Mouse (Mus musculus) spleen, postnatal 10 days (tissue): Measurements from ENCODE around the gene Olfr1393.
"Not testable (repeated sequence)": the region's sequence is repeated elsewhere in the genome, so short reads cannot be mapped to it uniquely, and the experiment has no call there.

Source experiments
- DNase-seq, 2 experiments: peaks; one replicate each; pipeline ENCODE4 v3.0.0; 2021 to 2022; ENCODE audit warnings: low spot score in 2 of 2

Olfr1393 gene

DNA sequence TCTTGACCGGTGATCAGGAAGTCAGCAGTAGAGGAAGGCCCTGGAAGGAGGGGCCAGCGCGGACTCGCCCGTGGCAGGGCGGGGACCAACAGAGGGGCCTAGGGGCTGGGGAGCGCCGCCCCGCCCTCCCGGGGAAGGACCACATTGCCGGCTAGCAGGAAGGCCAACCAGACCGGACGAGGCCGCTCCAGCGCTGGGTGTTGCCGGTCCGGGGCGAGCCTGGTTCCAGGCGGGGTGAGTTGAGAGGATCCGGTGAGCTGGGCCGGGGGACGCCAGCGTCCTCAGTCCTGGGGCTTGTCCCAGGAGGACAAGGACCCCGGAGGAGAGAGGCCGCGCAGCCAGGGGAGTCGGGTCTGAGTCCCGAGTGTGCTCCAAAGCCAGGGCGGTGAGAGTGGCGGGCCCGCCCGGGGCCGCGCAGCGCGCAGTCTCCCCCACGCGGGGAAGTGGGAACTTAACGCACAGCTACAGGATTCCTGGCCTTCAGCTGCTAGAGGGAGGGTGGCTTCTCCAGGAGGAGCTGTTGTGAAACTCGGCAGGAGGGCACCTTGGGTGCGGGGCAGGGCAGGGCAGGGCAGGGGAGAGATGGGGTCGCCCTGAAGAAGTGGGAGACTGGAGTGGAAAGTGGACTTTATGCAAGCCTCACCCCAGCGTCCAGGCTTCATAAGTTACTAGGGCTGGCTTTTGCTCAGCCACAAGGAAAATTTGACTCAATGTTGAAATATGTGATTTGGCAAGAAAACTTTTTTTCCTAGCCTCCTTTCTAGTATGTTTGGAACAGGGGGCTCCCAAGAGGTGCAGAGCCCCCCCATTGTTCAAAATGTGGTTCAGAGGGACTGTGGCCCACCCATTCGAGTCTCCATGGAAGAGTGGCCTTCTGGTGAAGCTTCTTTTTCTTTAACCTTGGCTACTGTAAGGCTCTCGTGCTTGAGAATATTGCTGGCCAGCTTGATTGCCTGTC, 27.4 kb upstream of the Olfr1393 start:
- DNase-seq: peak; percentile 89 to 90

DNA sequence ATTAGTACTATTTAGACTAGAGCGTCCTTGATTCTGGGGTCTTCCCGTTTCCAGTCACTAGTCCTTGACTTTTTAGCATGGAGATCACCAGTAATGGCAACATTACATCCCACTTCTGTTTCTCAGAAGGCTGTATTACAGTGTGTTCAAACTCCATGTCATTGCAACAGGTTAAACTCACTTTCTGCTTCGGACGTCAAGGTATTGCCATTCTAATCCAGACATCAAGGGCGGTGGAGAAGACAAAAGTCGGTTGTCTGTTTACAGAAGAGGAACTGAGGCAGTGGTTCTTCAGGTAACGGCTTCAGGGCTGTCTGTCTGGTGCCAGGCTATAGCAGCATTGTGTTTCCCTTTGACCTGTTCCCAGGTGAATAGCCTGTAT, 26.7 kb upstream of the Olfr1393 start:
- DNase-seq: no peak

DNA sequence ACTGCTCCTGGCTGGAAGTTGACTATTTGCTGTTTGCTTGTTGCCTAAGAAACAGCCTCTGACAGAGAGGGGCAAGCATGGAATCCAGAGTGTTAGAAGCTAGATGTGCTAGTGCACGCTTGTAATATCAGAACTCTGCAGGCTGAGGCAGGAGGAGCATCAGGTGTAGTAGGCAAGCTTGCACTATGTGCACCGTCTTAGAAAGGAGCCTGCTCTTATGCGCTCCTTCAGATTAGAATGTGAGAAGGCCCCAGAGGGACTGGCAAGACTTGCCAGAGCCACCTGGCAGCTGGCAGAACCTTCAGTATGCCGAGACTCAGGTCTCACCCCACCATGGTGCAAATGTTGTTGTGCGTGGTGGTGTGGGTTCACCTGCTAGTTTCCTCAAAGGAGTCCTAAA, 26.1 kb upstream of the Olfr1393 start:
- peak in 1 of 2 experiments; percentile 42 for DNase-seq

DNA sequence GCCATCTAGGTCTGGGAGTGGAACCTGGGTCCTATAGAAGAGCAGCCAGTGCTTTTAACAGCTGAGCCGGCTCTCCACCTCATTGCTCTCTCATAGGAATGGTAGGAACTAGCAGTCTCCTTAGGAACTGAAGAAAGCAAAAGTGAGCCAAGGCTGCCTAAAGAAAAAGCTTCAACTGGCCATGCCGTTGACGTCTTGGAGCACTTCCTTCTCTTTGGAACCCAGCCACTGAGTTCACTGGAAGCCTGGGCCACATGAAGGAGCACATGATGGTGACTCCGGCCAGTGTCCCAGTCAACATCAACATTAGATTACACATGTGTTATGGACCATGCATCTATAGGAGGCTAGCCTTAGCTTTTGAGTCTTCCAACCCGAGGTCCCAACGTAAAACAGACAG, 25.1 kb upstream of the Olfr1393 start:
- no peak for DNase-seq

DNA sequence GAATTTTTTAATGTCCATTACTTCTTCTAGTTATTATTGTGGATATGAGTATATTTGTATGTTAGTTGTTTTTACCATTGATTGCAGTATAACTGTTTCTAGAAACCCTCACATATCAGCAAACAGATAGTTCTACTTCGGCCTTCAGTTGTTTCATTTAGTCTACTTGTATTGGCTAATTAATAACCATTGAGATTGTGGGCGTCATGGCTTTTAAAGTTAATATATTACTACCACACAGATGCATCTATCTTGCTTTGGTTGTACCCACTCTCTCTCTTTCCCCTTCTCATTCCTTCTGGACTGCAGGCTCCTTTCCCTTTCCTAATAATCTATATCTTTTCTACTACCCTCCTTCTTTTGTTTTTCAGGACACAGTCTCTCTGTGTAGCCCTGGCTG, 18.8 kb upstream of the Olfr1393 start:
- DNase-seq: no peak

DNA sequence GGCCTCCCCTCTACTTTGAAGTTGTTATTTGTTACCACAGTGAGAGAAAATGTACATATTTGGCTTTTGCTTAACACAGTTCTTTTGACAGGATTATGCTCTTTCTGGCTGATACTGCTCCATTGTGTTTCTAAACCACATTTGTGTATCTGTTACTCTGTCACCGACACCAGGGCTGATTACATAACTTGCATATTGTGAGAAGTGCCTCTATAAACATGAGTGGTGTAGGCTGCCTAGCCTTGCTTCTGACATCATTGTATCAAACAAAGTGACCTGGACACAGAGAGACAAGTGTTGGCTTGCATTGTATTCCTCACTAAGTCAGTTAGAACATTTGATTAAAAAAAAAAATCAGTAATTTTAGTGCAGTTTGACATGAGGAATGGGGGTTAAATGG, 18.3 kb upstream of the Olfr1393 start:
- no peak for DNase-seq

DNA sequence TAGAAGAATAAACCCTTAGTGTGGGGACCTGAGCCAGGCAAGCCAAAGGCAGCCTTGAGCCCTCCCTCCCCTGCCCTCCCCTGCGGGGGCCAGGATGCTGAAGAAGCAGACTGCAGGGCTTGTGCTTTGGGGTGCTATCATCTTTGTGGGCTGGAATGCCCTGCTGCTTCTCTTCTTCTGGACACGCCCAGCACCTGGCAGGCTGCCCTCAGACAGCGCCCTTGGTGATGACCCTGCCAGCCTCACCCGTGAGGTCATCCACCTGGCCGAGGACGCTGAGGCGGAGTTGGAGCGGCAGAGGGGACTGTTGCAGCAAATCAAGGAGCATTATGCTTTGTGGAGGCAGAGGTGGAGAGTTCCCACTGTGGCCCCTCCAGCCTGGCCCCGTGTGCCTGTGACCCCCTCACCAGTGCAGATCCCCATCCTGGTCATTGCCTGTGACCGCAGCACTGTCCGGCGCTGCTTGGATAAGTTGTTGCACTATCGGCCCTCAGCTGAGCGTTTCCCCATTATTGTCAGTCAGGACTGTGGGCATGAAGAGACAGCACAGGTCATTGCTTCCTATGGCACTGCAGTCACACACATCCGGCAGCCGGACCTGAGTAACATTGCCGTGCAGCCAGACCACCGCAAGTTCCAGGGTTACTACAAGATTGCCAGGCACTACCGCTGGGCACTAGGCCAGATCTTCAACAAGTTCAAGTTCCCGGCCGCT, 17.3 kb upstream of the Olfr1393 start:
- no peak for DNase-seq

DNA sequence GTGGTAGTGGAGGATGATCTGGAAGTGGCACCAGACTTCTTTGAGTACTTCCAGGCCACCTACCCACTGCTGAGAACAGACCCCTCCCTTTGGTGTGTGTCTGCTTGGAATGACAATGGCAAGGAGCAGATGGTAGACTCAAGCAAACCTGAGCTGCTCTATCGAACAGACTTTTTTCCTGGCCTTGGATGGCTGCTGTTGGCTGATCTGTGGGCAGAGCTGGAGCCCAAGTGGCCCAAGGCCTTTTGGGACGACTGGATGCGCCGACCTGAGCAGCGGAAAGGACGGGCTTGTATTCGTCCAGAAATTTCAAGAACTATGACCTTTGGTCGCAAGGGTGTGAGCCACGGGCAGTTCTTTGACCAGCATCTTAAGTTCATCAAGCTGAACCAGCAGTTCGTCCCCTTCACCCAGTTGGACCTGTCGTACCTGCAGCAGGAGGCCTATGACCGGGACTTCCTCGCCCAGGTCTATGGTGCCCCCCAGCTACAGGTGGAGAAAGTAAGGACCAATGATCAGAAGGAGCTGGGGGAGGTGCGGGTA, 16.7 kb upstream of the Olfr1393 start:
- no peak for DNase-seq

DNA sequence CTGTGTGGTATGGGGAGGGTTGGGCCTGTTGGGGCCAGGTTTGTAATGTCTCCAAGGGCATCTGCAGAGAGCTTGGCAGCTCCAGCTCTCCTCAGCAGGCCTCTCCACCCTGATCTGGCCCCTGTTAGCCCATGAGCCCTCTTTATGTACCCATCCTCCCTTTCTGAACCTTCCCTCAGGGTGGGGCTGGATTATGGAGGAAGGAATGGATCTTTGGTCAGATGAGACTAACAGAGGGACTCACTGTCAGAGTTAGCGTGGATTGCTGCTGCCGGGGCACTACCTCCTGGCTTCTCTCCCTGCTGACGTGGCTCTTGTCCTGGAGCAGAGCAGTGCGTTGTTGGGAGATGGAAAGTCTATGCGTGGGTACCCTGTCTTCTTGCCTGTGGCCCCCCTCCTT, 15.8 kb upstream of the Olfr1393 start:
- DNase-seq: no peak

DNA sequence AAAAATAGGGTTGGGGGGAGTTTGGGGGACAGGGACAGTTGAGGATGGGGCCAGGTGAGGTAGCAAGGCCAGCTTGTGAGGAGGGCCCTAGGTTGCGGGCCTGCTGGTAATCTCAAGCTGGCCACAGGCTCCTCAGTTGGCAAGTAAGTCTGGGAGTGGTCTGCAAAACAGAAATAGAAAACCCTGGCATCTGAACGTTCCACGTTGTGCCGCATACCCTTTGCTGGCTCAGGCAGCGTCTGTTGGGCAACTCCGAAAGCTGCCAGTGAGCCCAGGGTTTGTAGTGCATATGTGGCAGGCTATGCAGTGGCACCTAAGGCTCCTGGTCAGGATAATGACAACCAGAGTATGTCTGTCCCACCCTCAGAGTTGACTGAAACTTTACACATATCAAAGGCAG, 15.0 kb upstream of the Olfr1393 start:
- DNase-seq: no peak

DNA sequence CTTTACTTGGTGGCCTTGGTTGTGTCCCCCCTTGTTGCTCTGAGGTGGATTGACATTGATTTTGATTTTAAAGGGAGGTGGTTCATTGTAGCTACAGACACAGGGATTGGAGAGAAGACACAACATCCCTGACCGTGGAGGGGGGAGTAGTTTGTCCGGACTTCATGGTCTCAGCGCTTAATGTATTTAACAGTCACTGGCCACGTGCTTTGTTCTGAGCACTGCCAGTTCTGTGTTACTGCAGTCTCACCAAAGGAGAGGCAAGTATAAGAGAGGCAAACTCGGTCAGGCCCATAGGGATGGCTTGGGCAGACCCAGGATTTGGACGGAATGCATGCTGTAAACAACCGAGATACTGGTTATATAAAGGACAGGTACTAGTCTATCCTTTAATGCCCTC, 14.0 kb upstream of the Olfr1393 start:
- no peak for DNase-seq

DNA sequence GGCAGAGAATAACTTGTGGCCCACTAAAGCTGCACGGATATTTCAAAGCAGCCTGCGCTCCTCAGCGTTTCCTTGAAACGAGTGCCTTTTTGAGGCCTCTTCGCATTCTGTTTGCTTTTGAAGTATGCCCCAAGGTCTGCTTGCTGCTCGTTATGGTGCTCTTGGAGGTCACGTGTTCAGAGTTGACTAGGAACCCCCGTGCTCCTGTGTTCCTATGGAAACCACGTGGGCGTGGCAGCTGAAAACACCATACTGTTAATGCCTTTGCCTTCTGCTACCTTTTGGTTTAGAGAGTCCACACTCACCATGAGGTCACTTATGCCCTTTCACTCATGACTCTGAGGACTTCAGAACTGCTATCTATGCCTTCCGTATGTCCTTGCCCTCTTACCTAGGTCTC, 13.5 kb upstream of the Olfr1393 start:
- no peak for DNase-seq

DNA sequence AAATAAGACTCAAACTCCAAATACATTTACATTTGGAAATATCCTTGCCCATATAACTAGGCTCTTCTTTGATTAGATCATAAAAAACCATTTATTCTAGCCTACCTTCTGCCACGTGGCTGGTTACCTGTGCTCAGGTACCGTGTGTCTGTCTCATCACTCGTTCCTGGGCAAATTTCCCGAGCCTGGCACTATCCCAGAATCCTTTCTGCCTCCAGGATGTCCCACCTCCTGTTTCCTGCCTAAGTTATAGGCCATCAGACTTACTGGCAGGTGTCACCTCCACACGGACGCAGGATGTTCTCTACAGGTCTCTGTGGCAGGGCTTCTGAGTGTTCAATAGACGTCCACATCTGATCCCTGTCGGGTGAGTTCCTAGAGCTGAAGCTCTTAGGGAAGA, 13.0 kb upstream of the Olfr1393 start:
- no peak for DNase-seq

DNA sequence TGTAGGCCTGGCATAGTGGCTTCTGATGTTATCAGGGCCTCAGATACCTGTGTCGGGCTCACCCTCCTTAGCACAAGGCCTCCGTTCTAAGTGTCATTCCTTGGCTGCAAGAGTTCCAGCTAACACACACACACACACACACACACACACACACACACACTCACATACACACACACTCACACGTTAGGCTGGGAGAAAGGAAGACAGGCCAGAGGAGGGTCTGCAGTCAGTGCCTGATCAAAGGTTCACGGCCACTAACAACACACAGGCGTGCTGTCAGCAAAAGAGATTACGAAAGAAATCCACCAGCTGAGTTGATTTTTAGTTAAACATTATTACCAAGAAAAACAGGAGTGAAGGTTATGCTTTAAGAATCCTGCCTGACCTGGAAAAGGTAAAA, 11.4 kb upstream of the Olfr1393 start:
- no peak for DNase-seq

DNA sequence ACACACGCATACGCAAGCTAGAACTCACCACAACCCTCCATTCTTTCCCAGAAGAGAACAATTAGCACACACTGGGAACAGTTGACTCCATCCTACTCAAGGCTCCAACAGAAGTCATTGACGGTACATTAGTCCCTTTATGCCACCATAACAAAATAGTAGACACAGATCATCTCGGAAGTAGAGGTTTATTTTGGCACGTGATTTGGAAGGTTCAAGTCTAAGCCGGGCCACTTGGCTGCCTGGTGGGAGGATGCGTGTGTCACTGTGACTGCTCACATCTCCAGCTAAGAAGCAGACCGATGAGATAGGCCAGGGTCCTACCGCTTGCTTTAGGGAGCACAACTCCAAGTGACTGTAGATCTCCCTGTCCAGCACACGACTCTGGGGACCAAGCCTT, 10.8 kb upstream of the Olfr1393 start:
- DNase-seq: no peak

DNA sequence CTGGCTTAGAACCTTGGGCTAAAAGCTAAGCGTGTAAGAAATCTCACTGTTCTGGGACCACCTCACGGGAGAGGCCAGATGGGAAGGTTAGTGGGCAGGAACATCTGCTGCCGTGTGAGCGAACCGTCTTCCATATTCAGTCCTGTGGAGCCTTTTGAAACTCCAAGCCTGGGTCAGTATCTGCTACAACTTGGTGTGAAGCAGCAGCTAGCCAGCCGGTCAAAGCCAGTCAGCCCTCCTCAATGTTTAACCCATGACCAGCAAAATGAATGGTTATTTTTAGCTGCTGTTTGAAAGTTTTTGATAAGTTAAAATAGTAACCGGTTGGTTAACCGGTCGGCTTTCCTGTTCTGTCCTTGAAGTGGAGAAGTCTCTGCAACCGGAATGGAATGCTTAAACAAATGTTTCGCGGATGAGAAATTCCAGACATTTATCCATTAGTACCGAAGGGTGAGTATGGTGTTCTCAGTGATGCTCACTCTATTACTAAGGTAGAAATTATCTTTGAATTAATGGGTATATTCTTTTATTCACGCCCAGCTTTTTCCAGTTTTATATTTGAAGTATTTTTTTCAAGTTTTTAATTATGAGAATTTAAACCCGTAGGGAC, 10.0 kb upstream of the Olfr1393 start:
- no peak for DNase-seq

DNA sequence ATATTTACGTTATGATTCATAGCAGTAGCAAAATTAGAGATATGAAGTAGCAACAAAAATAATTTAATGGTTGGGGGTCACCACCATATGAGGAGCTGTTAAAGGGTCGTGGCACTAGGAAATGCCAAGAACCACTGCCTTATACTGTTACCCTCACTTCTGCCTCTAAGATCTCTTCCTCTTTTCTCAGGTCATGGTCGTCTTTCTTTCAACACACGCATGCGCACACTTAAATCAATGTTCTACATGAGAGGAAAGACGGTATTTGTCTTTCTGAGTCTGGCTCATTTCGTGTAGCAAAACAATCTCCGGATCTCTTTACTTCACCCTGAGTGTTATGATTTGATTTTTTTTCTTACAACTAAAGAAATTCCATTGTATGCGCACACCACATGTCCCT, 8.3 kb upstream of the Olfr1393 start:
- no peak for DNase-seq

DNA sequence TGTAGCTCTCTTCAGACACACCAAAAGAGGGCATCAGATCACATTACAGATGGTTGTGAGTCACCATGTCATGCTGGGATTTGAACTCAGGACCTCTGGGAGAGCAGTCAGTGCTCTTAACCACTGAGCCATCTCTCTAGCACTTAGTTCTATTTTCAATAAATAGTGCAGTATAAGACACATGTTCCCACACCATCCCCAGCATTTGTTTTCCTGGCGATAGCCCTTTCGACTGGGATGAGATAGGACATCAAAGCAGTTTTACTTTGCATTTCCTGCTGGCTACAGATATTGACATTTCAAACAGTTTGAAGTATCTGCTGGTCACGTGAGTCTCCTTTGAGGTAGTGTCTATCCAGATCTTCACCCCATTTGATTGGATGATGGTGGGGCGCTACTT, 7.7 kb upstream of the Olfr1393 start:
- no peak for DNase-seq

DNA sequence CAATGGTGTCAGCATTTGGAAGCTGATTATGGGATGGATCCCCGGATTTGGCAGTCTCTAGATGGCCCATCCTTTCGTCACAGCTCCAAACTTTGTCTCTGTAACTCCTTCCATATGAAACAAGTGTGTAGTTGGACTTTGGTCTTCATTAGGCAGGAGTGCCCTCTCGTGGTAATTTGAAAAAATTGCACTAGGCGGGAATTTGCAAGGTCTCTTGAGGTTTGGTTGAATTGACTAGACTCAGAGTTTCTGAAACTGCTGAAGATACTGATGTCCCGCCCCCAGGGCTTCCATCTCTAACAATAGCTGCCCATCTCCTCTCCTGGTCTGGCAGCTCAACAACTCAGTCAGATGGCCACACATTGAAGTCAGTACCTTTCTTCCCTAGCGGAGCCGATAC, 6.8 kb upstream of the Olfr1393 start:
- peak in 1 of 2 experiments; percentile 55 for DNase-seq

DNA sequence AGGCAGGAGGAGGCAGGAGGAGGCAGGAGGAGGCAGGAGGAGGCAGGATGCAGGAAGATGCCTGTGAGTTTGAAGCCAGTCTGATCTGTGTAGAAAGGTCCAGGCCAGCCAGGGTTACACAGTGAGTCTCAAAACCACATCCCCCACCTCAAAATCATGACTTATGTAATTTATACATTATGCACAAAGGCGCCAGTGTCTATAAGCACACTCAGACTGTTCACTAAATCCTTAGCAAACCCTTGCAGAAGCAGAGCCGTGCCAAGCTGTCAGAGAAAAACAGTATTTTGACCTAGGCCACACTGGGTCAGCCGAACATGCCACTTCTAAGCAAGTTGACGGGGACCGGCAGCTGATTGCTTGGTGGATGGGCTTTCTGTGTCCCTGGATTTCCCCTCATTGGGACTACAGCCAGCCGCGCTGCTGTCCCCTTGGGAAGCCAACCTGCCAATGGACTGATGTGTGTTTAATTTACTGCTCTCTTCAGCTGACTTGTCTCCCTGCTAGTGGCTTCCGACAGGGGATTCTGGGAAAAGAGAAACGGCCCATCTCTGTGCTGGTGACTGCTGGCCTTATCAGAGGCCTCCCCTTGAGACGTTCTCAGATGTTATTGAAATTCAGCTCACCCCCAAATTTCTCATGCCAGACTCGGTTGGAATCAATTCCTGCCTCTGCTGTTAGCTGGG, 4.1 kb upstream of the Olfr1393 start:
- DNase-seq: no peak

DNA sequence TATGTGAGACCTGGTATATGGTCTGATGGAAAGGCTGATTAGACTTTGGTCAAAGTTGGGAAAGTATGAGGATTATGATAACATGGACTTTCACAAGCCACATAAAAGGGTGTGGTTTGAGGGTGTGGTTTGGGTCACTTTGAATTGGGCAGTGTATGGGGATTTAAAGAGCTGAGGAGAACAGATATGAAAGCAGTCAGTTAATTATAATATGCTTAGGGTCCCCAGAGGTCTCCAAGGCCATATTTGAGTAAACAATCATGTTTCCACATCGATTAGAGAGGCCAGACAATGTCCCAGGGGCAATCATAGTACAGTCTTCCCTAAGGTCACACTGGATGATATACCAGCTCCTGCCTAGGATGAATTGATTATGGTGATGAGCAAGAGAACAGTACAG, 6.9 kb downstream of the Olfr1393 start, which contains the start of gene Olfr1392:
Gene Olfr1392, plus strand, starts transcription at position 301 of the 400 bp plus-strand sequence.
- DNase-seq: not testable (repeated sequence)

DNA sequence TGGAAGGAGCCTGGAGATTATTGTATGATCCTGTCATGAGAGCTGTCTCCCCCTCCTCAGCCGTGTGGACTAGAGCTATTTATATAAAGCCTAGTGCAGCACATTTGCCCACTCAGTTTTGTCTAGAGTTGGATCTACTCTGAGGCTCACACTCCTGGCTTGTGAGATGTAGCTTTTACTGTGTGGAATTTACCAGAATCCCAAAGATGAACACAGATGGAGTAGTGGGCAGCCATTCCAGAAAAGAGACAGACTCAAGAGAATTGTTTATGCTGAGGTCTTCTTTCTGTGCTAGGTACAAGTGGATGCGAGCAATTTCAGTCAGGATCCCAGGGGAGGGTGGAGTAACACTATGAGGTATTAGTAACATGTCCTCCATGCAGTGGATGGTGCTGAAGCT, 9.1 kb downstream of the Olfr1393 start:
- DNase-seq: no peak
